Mouse (Mus musculus) thymus, postnatal 0 days (tissue): ENCODE measurements around the gene Dctn5. TPM values are rescaled to one million over a fixed set of nuclear protein-coding genes. Genes with fewer than 3 reads are reported as not detected.

Source experiments
- DNase-seq: peaks from one replicate; pipeline ENCODE4 v3.0.0-alpha.2; 2015; ENCODE audit warnings: low spot score
- polyA plus RNA-seq: library from polyadenylated mRNA; unstranded; fragments of >200 nt; fragmentation: Nextera tagmentation; extraction: Ambion mirVana; gene quantifications from 2 replicates; pipeline ENCODE4 v1.2.1, GENCODE M21; 2015

The Dctn5 gene
- polyA plus RNA-seq, 1 experiment from 2014 or later: 108 TPM

DNA sequence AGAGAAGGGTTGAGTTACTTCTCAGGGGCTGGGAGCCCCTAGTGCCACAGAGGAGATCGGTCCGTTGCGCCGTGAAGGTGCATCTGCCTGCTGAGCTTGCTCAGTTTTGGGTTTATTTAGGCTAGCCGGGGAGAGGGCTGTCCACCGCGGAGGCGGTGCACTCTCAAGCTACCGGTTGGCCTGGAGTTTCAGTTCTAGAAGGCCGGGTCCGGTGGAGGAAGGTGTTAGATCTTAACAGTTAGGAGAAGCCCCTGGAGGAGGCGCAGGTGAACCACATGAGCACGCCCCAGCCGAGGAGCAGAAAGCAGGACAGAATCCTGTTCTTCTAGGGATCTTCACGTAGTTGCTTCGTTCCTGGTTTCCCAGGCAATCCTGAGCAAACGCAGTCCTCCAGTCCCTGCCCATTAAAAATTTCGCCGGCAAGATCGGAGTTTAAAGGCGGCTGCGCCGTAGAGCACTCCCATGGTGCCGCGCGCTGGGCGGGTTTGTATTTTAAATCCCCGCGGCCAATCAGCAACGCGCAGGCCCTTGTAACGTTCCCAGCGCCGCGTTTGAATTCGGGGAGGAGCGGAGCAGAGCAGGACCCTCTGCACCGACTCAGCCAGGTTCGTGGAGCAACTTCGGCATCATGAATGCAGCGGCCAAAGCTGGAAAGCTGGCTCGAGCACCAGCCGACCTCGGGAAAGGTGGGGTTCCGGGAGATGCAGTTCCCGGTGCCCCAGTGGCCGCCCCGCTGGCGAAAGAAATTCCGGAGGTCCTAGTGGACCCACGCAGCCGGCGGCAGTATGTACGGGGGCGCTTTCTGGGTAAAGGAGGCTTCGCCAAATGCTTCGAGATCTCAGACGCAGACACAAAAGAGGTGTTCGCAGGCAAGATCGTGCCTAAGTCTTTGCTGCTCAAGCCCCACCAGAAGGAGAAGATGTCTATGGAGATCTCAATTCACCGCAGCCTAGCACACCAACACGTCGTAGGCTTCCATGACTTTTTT lies 26.4 kb downstream of the Dctn5 start, which contains the start of gene Plk1:
Gene Plk1, plus strand, starts transcription at position 525 of the 988 bp plus-strand sequence.
- peak; percentile 86 for DNase-seq

DNA sequence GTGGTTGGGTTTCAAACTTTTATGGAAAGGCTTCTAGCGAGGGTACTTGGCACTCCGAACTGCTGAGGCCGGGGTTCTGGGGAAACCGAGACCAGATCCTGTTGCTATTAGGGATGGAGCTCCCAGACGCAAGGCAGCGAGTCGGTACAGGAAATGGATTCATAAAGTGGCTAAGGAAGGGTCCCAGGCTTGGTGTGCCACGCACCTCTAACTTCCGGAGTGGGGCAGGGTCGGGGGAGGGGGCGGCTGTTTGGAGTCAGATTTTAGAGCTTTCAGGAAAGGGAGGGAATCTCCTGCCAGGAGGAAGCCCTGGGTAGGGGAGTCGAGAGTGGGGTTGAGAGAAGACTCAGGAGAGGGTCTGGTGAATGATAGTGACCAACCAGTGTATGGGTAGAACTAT lies 27.2 kb downstream of the Dctn5 start:
- peak; percentile 32 for DNase-seq

DNA sequence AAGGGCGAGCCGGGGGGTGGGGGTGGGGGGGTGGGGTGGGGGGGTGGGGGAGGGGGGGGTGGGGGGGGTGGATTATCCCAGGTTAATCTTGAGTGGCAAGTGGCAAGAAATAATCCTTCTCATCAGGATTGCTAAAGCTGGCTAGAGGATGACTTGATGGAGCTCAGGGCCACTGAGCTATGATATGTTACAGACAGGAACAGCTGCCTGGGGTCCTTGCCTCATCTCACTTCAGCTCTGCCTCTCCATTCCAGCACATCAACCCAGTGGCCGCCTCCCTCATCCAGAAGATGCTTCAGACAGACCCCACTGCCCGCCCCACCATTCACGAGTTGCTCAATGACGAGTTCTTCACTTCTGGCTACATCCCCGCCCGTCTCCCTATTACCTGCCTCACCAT lies 30.9 kb downstream of the Dctn5 start:
- no peak for DNase-seq

DNA sequence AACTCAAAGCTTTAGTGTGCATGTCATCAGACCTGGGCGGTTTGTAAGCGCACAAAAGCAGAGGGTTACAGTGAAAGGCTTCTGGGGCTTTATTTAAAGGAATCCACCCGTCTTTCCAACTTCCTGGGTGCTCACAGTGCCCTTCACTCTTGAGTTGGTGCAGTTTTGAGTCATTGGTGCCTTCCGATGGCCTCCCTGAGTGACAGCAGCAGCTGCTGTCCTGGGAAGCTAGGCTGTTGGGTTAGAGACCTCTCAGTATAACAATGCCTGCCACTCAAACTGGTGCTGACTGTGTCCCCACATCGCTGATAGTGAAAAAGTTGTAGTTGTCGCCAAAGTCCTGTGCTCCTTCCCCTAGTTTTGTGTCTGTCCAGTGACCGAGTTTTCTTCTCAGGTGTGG lies 34.4 kb downstream of the Dctn5 start:
- no peak for DNase-seq

DNA sequence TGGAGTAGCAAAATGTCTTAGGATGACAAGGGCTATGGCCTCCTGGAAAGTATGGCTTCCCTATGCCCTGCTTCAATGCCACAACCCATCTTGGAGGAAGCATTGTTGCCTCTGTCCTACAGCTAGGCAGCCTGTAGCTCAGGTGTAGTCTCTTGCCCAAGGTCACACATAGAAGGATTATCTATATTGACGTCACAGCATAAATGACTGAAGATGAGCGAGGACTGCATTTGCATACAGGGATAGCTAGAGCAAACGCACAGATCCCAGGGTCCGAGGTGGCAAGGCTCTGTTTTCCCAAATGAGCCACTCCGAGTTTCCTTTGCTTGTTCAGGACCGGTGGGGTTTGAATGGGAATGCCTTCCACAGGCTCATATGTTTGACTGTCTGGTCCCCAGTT lies 37.9 kb downstream of the Dctn5 start:
- DNase-seq: no peak

DNA sequence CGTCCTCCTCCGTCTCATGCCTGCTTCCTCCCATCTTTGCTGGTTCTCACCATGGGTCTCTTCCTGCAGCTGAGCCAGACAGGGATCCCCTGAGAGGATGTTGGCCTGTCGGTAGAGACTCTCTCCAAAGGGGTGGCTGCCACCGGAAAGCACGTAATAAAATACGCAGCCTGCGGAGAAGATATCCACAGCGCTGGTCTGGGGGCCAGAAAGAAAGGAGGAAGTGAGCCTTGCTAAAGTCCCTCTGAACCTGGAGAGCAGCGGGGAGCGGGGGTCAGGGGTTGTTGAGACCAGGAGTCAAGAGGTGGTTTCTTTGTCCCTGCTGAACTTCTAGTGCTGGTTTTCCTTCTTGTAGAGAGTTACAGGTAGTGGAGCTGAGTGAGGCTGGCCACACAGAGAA lies 38.8 kb downstream of the Dctn5 start:
- no peak for DNase-seq

DNA sequence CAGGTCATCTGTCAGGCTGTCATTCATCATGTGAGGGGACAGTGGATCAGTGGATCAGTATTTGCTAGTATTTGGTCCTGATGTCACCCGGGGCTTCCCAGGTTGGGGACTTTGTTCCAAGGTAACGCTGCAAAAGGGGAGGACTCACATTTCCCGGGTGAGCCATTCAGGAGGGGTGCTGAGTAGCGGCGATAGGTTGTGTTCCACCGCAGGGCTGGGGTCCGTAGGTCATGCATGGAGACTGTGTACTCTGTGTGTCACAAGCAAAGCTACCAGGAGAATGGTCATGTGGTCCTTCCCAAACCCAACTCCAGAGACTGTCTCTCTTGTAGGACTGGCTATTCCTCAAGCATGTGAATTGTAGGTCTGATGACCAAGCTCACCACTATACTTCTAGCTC lies 47.9 kb downstream of the Dctn5 start:
- DNase-seq: no peak

DNA sequence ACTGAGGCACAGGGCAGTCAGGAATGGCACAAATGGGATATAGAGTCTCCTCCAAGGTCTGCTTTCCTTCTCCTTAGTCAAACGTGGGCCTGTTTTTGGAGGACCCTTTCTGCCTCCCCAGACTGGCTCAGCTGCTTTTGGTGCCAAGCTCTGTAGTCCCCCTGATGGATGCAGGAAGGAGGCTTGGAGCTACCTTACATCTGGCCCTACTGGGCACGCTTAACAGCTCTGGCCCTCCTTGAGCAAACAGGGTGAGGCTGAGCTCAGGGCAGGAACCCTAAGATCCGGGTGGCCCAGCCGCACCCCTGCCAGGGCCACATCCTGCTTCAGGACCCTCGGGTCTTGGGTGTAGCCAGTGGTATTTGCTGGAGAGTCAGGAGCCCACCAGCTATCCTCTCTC lies 51.7 kb downstream of the Dctn5 start:
- no peak for DNase-seq

DNA sequence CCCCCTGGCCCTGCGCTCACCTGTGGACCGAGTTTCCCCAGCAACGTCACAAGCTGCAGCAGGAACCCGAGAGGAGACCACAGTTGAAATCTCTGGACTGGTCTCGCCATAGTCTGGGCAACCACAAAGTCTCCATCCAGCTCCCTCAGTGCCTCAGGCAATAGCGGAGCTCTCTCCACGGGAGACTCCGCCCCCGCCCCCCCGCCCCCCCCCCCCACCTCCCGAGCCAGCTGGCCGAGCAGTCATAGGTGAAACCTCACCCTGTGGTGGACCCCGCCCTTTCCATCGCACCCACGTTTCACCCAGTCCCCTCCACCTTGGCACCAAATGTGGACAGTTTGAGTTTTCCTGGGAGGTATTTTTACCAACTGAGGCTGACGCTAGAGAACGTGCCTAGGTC lies 53.2 kb downstream of the Dctn5 start, which contains the start of gene Ern2:
Gene Ern2, minus strand, starts transcription at position 165 of the 400 bp plus-strand sequence.
- DNase-seq: no peak

DNA sequence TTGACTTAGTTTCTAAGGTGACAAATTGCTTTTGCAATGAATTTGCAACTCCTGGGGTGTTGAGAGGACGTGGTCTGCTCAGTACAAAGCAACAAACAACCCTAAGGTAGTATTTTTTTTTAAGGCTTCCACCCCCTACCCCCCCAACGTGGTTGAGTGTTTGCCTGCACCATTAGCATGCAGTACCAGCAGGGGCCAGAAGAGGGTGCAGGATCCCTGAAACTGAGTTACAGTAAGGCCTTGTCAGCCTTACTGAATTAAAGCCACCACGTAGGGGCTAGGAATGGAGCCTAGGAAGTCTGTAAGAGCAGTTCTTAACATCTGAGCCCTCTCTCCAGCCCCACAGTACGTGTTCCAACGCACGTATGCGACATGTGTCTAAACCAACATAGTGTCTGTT lies 56.6 kb downstream of the Dctn5 start:
- DNase-seq: peak; percentile 74

DNA sequence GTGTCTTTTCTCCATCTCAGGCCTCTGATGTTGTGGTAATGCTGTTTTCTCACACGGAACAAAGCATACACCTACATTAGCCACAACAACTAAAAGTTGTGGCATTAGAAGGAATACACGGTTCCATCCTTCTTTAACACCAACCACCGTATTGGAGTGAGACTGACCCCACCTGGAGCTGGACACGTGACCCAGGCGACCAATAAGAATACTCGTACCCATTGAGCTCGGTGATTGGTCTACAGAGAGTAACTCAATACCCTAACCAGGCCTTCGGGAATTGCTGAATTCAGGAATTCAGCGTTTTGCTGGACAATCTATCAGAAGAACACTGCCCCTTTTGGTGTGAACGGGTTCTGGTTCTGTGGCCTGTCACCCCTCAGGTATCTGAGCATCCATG lies 58.3 kb downstream of the Dctn5 start:
- no peak for DNase-seq

DNA sequence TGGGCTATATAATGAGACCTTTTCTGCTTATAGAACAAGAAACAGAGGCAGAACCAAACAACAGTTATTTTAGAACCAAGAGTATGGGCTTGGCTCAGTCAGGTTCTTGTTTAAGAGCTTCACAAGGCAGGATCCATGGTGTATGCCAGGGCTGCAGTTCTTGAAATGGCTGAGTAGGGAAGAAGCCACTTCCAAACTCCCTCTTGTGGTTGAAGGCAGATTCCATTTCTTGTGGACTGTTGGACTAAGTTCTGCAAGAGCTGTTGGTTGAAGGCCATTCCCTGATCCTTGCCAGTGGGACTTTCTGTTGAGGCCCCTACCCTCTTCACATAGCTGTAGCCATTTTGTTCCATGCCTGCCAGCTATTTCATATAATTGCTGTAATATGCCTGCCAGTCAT lies 61.1 kb downstream of the Dctn5 start:
- no peak for DNase-seq

DNA sequence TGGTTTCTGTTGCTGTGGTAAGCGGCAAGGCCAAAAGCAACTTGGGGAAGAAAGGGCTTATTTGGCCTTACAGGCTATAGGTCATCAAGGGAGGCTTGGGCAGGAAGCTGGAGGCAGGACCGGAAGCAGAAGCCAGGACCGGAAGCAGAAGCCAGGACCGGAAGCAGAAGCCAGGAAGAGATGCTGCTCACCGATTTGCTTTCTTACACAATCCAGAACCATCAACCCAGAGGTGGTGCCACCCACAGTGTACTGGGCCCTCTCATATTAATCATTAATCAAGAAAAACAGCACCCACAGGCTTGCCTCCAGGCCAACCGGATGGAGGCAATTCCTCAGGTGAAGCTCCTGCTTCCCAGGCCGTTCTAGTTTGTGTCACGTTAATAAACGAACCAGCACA lies 63.9 kb downstream of the Dctn5 start:
- no peak for DNase-seq

DNA sequence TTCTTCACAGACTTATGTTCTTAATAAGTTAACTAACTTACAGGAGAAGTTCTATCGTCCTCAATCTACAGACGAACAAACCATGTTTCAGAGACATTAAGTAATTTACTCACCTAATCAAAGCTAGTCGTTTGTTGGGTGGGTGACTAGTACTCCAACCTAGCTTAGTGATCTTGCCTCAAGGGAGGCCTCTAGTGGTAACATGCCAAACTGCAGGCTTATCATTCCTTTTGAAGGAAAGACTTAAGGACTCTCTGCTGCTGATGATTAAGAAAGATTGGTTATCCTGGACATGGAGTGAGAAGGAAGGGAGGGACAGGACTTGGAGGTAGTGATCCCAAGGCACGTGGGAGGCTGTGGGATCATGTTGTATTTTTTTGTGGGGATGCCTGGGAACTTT lies 64.5 kb downstream of the Dctn5 start:
- peak; percentile 67 for DNase-seq

Other genes starting within 250 kb of the Dctn5 start
- gene Cog7, start 151.3 kb upstream of the Dctn5 start, polyA plus RNA-seq: 5.5 and 10.9 TPM in 2 replicates
- gene Gga2, start 111.8 kb upstream of the Dctn5 start, polyA plus RNA-seq: 27.0 and 27.9 TPM in 2 replicates
- gene Ubfd1, start 65.9 kb upstream of the Dctn5 start, polyA plus RNA-seq: 37.5 and 39.5 TPM in 2 replicates
- gene Ears2, start 65.8 kb upstream of the Dctn5 start, polyA plus RNA-seq: 8.9 and 9.2 TPM in 2 replicates
- gene Ndufab1, start 31.2 kb upstream of the Dctn5 start, polyA plus RNA-seq: 641 and 688 TPM in 2 replicates
- gene Palb2, start 56 bp upstream of the Dctn5 start, polyA plus RNA-seq: 16.5 and 16.9 TPM in 2 replicates
- gene Plk1, start 26.4 kb downstream of the Dctn5 start, polyA plus RNA-seq: 125 and 129 TPM in 2 replicates
- gene Ern2, start 53.2 kb downstream of the Dctn5 start, polyA plus RNA-seq: 0.08 and 0.10 TPM in 2 replicates
- 0.64 and 0.75 TPM in 2 replicates for gene Chp2, start 86.5 kb downstream of the Dctn5 start, polyA plus RNA-seq
- gene Prkcb, start 155.7 kb downstream of the Dctn5 start, polyA plus RNA-seq: 151 and 206 TPM in 2 replicates